Mouse (Mus musculus) cerebellum, postnatal 14 days (tissue): ENCODE measurements around the gene Parp12.

Experiments used
- DNase-seq, 2 experiments: peaks; one replicate each; pipeline ENCODE4 v3.0.0; 2021; ENCODE audit warnings: mixed read lengths in 2 of 2

Parp12 gene

DNA sequence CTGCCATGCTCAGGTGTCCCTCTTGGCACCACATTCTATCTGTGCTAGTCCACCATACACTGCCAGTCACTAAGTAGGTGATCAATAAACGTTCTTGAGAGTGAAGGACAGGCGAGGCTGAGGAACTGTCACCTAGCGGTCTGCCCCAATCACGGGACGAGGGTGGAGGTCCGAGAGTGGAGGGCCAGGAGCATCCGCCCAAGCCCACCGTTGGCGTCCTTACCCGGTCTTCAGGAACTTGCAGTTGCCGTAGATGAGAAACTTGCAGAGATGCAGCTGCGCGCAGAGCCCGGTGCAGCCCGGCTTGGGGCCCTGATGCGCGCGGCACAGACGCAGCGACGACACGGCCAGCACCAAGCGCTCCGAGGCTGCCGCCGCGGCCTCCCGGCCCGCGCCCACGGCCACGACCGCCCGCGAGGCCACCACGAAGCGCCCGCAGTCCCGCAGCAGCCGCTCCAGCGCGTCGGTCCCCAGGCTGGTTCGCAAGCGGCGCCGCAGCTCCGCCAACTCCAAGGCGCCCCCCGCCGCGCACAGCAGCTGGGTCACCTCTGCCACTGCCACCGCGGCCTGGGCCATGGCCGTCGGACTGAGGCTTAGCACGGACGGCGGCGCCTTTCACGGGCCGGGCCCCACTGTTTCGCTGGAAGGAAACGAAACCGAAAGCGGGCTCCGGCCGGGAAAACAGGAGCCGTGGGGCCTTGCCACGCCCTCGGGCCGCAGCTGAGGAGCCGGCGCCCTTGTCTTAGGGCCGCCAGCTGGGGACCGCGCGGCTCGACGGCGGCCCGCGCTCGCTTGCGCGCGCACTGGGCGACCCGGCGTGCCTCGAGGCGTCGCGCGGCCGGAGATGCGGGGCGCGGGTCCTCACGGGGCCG lies at the start of gene Parp12:
Parp12 (minus strand) TSS at position 766 of the 872 bp plus-strand sequence.
- peak; percentile 61 to 68 for DNase-seq

GRCm38 (mm10) chr6:39164891-39165290 lies 46.7 kb upstream of the Parp12 start:
- DNase-seq = no peak

DNA sequence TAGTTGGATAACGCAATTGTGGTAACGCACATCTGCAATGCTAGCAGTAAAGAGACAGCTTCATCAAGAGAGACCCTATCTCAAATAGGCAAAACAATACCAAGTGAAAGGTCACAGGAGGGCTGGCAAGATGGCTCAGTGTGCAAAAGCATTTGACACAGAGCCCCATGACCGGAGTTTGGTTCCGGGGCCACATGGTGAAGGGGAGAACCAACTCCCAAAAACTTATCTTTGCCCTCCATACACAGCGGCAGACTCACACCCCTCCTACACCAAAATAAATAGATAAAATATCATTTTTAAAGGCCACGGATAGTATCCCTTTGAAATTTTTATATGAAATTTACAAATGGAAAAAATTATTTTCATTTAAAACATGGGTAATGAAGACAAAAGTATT lies 43.8 kb upstream of the Parp12 start:
- no peak for DNase-seq

DNA sequence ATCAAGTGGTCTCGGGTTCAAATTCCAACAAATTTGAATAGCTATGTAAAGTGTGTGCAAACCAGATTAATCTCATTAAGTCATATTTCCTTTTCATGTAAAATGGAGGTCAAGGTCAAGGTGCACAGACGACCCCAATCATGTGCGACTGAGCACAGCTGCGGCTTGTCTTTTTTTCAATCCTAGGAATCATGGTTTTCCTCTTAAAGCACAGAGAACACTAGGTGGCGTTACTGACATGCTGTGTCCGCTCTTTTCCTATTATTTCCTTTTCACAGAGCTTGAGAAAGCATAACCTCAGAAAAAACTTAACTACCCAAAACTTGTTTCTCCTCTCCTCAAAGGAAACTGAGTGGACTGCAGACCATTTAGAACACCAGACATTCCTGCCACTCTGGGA lies 27.9 kb upstream of the Parp12 start:
- DNase-seq = peak in 1 of 2 experiments; percentile 29

GRCm38 (mm10) chr6:39132556-39132955 lies 14.4 kb upstream of the Parp12 start:
- no peak for DNase-seq

GRCm38 (mm10) chr6:39131480-39131879 lies 13.3 kb upstream of the Parp12 start:
- DNase-seq = no peak

DNA sequence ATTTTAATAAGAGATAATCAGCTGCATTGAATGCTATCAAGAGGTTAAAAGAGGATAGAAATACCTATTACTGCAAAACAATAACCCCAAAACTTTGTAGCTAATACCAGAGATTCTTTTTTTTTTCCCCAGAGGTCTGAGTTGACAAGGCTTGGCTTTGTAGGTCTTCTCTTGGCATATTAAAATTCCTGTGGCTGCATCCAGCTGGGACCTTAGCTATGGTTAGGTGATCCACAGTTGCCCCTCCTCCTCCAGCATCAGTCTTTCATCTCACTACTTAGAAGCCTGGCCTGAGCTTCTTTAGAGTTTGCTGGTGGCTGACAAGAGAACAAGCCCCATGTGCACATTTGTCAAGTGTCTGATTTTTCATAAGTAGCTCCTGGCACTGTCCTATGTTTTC lies 6.6 kb upstream of the Parp12 start:
- no peak for DNase-seq

DNA sequence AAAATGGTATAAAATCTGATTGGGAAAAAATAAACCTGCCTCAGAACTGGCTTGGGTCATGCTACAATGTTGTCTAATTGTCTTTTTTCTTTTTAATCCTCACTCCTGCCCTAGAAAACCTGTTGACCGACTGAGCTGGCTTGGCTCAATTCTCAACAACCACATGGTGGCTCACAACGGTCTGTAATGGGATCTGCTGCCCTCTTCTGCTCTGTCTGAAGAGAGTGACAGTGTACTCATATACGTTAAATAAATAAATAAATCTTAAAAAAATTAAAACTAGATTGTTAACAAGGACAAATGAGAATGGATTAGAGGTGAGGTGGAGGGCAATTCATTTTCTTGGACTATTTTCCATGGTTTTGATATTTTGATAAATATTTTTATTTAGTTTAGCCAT lies 2.5 kb upstream of the Parp12 start:
- peak; percentile 26 to 29 for DNase-seq

GRCm38 (mm10) chr6:39118456-39118881 lies 320 bp upstream of the Parp12 start:
- DNase-seq = peak; percentile 47 to 75

- DNase-seq = no peak
Observed at GRCm38 (mm10) chr6:39115438-39115837, 2.7 kb downstream of the Parp12 start.

DNA sequence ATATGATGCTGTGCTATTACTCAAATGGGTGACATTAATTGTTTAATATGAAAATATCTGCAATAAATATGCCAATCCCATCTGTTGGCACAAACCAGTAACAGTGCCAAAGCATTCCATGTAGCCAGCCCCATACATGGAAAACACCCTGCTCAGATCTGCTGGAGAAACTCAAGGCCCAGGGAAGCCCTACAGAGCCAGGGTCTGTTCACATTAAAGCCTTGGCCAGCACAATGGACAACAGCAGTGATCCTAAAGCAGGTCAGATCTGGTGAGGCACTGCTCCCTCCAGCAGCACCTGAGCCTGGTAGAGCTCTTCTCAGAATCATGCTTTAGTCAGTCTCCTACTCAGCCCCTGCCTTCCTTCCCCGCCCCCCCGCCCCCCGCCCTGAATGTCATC lies 5.0 kb downstream of the Parp12 start:
- peak; percentile 51 to 76 for DNase-seq

DNA sequence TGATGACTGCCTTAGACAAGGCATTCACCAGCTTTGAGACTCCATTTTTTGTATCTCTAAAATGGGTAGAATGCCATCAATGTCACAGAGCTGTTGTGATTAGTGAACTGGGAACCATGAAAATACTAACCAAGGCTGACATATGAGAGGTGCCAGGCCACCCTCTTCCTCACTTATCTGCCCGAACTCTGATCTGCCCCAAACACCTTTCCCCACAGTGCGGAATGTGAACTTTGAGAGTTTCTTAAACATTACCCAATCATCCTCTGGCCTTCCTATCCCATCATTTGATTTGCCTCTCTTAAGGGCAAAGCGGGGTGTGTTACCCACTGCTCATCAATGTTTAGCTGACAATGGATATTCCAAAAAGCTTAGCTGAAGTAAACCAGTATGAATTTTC lies 5.4 kb downstream of the Parp12 start:
- DNase-seq = no peak

DNA sequence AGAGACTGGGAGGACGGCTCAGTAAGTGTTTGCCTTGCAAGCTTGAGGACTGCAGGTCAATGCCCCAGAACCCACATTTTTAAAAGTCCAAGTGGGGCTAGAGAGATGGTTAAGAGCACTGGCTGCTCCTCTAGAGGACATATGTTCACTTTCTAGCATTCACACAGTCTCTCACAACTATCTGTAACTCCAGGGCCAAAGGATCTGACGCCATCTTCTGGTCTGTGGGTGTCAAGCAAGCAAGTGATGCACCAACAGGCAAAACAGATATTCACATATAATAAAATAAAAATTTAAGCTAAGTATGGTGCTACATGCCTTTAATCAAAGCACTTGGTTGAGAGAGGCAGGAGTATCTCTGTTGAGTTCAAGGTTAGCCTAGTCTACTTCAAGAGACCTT lies 11.3 kb downstream of the Parp12 start:
- no peak for DNase-seq

DNA sequence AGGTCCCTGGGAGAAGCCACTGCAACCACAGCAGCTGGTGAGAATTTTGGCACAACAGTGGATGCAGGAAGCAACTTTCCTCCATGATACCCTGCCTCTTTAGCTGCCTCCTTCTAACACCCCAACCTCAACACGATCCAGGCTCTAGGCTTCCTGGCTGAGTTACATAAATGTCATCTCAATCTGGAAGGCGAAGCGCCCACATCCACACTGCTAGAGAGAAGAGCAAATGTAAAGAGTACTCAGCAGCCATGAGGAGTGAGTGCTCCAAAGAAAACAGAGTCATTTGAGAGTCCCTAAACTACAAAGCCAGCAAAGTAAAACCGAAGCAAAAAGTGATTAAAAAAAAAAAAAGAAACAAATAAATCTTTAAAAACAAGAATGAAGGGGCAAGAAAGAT lies 13.5 kb downstream of the Parp12 start:
- no peak for DNase-seq

- no peak for DNase-seq
Observed at GRCm38 (mm10) chr6:39076498-39076897, 41.7 kb downstream of the Parp12 start.

DNA sequence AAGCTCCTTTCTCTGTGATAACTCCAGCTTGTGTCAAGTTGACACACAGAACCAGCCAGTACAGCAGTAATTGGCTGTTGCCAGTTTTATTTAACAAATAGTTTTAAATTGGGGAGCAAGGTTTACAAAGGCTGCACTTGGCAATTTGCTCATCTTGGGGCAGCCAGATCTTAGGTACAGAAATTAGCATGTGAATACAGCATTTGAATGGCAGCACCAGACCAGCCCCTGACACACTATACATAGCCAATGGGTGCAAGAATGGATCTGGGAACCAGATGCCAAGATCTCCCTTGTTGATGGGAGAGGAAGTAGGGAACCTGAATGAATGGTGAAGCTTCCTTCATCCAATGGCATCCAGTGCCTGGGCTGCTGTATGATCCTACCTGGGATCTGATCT lies 44.0 kb downstream of the Parp12 start:
- no peak for DNase-seq

GRCm38 (mm10) chr6:39072664-39073063 lies 45.5 kb downstream of the Parp12 start:
- DNase-seq = no peak

GRCm38 (mm10) chr6:39066935-39067578 lies 51.1 kb downstream of the Parp12 start:
- DNase-seq = peak; percentile 93 to 96

DNA sequence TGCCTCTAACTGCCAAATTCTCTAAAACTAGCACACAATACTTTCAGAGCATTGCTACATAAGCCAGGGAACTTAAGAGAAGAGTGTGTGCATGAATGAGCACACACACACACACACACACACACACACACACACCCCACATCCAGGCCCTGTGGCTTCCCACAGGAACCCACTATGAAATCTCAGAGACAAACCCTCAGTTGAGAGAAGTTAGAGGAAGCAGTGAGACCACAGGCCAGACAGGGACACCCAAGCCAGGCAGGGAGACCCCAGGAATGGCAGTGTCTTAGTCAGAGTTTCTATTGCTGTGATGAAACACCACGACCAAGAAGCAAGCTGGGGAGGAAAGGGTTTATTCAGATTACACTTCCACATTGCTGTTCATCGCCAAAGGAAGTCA lies 54.6 kb downstream of the Parp12 start:
- DNase-seq = no peak

DNA sequence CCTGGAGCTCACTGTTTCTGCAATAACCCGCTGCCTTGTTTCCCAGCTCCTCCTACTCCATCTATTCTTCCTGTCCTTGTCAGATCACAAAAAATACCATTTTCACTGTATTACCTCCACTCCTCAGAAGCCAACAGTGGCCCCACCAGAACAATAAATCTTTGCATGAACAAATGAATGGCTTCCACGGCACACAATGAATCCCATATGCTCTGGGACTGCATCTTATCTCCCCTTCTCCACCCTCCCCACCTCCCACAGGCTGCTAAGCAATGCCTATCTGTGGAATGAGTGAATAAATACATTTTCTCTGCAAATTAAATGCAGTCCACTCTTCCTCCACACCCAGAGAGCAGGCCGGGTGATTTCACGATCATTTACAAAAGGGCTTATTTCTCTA lies 57.0 kb downstream of the Parp12 start:
- no peak for DNase-seq

DNA sequence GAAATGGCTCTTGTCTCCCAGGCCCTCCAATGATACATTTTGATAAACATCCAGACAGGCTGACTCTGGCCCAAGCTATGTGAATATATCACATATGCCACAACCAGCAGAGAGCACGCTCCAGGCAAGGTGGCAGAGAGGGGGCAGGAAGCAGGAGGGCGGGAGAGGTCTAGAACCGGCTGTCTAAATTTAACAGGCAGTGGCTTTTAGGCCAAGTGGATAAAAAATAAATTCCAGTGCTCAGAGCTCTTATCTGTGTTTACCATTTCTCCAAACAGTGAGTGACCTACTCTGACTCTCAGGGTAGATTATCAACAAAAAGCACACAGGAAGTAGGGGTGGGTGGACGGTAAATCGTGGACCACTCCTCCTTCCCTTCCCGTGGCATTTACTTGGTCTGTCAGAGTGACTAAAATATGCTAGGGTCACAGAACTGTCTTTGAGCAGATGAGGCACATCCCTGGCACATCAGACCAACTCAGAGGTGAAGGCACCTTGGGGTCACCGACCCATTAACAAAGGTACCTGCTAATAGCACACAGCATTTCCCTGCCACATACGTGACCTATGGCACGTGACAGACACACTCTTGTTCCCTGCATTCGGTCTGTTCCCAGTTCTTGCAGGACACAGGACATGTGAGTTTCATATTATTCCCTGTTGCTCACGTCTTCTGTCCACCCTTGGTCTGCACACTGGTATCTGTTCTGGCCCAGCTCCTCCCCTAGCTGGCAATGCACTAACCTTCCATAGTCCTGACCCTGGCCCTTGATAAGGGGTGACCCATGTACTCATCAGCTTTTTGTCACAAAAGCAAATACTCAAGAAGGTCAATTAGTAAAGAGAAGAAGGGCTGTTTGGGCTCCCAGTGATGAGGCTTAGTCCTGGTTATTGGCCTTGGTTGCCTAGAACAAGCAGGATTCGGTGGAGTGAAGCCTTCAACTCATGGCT lies 58.3 kb downstream of the Parp12 start:
- DNase-seq = no peak

DNA sequence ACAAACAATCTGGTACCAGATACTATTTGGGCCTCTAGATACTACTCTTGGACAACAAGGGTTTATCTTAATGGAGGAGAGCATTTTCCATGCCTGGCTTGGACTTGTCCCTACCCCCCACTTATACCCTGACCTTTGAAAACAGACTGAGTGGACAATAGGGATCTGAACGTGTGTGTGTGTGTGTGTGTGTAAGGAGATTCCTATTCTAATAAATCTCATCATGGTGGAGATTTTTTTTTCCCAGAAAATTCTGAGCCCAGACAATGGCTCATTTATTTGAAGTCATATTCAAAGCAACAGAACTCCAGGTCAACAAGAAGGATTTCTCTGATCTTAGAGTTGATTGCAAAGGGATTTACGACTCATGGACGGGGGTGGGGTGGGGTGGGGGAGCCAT lies 59.2 kb downstream of the Parp12 start:
- no peak for DNase-seq

- no peak for DNase-seq
Observed at GRCm38 (mm10) chr6:39058389-39058788, 59.8 kb downstream of the Parp12 start.
